In the genomic region with DNA sequence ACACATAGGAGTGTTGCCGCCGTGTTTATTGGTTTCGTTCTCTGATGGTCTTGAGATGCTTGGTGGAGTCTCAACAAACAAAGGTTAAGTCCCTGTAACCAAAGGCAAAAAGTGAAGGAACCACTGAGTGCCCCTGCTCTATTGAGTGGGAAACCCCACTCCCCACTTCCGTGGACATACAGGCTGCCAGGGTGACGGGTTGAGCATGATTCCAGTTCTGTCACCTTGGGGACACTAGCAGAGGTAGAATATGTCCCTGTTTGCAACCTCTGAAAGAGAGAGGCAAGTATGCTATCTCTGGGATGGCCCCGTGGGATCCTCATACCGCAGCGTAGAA, we compare ENCODE assay signal across 8 mouse cellular contexts.
DNase-seq lines count a peak whose midpoint lies in the region; ATAC-seq and TF ChIP-seq lines count a peak whose summit lies in the region.

No protein-coding gene starts in this region.

- DNase-seq in heart, adult 11 months = no peak
- no peak for DNase-seq in testis, postnatal 14 days (ENCODE audit: low spot score)
- no peak for DNase-seq in limb, embryonic 14.5 days (ENCODE audit: low spot score)
- peak; percentile 49 to 57 for DNase-seq in thymus, postnatal 36 days
- no peak for DNase-seq in adrenal gland, postnatal 4 days (ENCODE audit: low spot score in 2 of 2)
- DNase-seq in adipocyte (ENCODE audit: low spot score) = no peak

- H3K4me2 ChIP-seq in heart, embryonic 14.5 days (ENCODE audit: low read length) = peak overlapping the region; percentile 46
- peak overlapping the region; percentile 28; the same call in 1 of the 2 replicates for H3K4me2 ChIP-seq in limb, embryonic 14.5 days (replicated peaks; ENCODE audit: low read depth, low read length, severe bottlenecking)

- ATAC-seq in heart, embryonic 14.5 days (ENCODE audit: insufficient number of reproducible peaks, insufficient read depth, low FRiP score, low read depth) = no peak
- no peak for ATAC-seq in limb, embryonic 14.5 days (ENCODE audit: low FRiP score, low read depth)

- peak overlapping the region; percentile 47; the same call in 1 of the 2 replicates for H3K9ac ChIP-seq in heart, embryonic 14.5 days (ENCODE audit: low read length)
- H3K9ac ChIP-seq in limb, embryonic 14.5 days (ENCODE audit: low read depth, low read length, severe bottlenecking) = no peak overlapping the region

- H3K9me3 ChIP-seq in heart, embryonic 14.5 days (ENCODE audit: control insufficient read depth, low read length) = no peaks in the 10 kb centered on the region
- H3K9me3 ChIP-seq in limb, embryonic 14.5 days (ENCODE audit: control insufficient read depth, low read length) = no peaks in the 10 kb centered on the region

- no peak for TF ChIP-seq POLR2A in testis, adult 2 months (IDR thresholded peaks at IDR 0.05; ENCODE audit: control insufficient read depth, low read depth, low read length)
- no peak for TF ChIP-seq POLR2A in limb, embryonic 14.5 days (IDR thresholded peaks at IDR 0.05; ENCODE audit: borderline replicate concordance, extremely low read depth, insufficient read depth, insufficient read length)

- no peak overlapping the region for H3K4me3 ChIP-seq in heart, embryonic 14.5 days (ENCODE audit: control insufficient read depth in 1 of 2, insufficient read depth in 1 of 2, low read depth in 1 of 2, low read length in 2 of 2)
- peak overlapping the region; percentile 58 for H3K4me3 ChIP-seq in testis, adult 2 months (ENCODE audit: control insufficient read depth, low read depth, low read length)
- H3K4me3 ChIP-seq in limb, embryonic 14.5 days (replicated peaks; ENCODE audit: low read length) = no peak overlapping the region

- peaks cover 53 to 75% of the 10 kb centered on the region in 2 experiments for H3K4me1 ChIP-seq in heart, embryonic 14.5 days (ENCODE audit: control insufficient read depth in 2 of 2, insufficient read depth in 2 of 2, low read length in 2 of 2)
- peaks cover 19% of the 10 kb centered on the region for H3K4me1 ChIP-seq in testis, adult 2 months (ENCODE audit: control insufficient read depth, insufficient read depth, low read length)
- peaks cover 60% of the 10 kb centered on the region for H3K4me1 ChIP-seq in limb, embryonic 14.5 days (ENCODE audit: control insufficient read depth, insufficient read depth, low read length)

- H3K27ac ChIP-seq in heart, embryonic 14.5 days (replicated peaks in 1 of 2; ENCODE audit: control insufficient read depth in 1 of 2, insufficient read depth in 1 of 2, low read depth in 2 of 2, low read length in 2 of 2) = peak overlapping the region; percentile 83 to 93
- H3K27ac ChIP-seq in testis, adult 2 months (ENCODE audit: control insufficient read depth, insufficient read depth, low read depth, low read length) = peak overlapping the region; percentile 19; the same call in 1 of the 2 replicates
- H3K27ac ChIP-seq in limb, embryonic 14.5 days (replicated peaks; ENCODE audit: low read depth, low read length) = peak overlapping the region; percentile 90

- no peaks in the 10 kb centered on the region for H3K36me3 ChIP-seq in heart, embryonic 14.5 days (ENCODE audit: control insufficient read depth, insufficient read depth, low read length)
- H3K36me3 ChIP-seq in testis, adult 2 months (ENCODE audit: control insufficient read depth, insufficient read depth, low read length) = no peaks in the 10 kb centered on the region
- no peaks in the 10 kb centered on the region for H3K36me3 ChIP-seq in limb, embryonic 14.5 days (ENCODE audit: control insufficient read depth, insufficient read depth, low read length)

- 64% methylated on average over 8 of the region's 8 CpGs for WGBS in heart, embryonic 14.5 days
- WGBS in limb, embryonic 14.5 days = 90% methylated on average over 8 of the region's 8 CpGs

- no peak for TF ChIP-seq CTCF in testis, adult 2 months (IDR thresholded peaks at IDR 0.05; ENCODE audit: control insufficient read depth, insufficient read depth, insufficient replicate concordance, low read depth, low read length)

- H3K27me3 ChIP-seq in heart, embryonic 14.5 days (ENCODE audit: control insufficient read depth, insufficient read depth, low read length) = no peaks in the 10 kb centered on the region
- no peaks in the 10 kb centered on the region for H3K27me3 ChIP-seq in testis, adult 2 months (ENCODE audit: control insufficient read depth, insufficient read depth, low read length)
- H3K27me3 ChIP-seq in limb, embryonic 14.5 days (ENCODE audit: control insufficient read depth, insufficient read depth, low read length) = no peaks in the 10 kb centered on the region

Comparison
In these comparisons a context has a peak if more than half of its experiments do, and no peak if none do; other contexts are left out.
1. H3K27ac ChIP-seq: peak in every context shown above with its lines; median percentile 90 in limb, embryonic 14.5 days; 88 in heart, embryonic 14.5 days; 19 in testis, adult 2 months.
2. DNase-seq: peak in thymus, postnatal 36 days (2 of 2); none in heart, adult 11 months (single experiment), testis, postnatal 14 days (single experiment), limb, embryonic 14.5 days (single experiment), adrenal gland, postnatal 4 days (0 of 2) and adipocyte (single experiment).